Mouse (Mus musculus): ENCODE results near the gene Clip2. TPM values are rescaled to one million over a fixed set of nuclear protein-coding genes. Genes with fewer than 3 reads are reported as not detected.

Gene Clip2
- polyA plus RNA-seq, 1 experiment from 2014 or later = 1.4 TPM

DNA sequence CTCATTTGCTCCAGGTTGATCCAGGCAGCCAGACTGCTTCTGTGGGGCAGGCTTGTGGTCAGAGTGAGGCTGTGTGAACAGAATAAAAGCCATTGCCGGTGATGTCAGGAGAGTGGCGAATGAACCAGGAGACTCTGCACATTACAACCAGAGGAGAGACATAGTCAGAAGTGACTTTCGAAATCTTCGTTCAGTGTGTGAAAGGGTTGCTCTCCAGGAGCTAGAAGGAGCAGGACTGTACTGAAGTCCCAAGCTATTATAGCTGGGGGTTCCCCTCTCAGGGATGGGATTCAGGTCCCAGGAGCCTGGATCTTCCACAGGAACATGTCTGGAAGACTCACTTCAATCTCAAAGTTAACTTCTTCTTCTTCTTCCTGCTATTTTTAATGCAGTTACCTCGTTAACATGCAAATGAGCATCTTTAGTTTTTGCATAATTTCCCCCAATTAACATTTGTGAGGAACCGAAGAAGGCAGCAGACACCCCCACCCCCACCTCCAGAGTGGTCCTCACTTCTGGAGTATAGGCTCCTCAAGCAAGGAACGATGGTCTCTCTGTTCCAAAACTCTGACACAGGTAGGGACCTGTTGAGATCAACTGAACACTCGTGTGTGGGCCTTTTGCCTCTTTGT, 81.6 kb downstream of the Clip2 start:
- Histone ChIP-seq H3K4me1 (ENCODE audit: control insufficient read depth, insufficient read depth, low read length) (no peaks in the 10 kb centered on the region), H3K4me2 (ENCODE audit: low read depth, low read length) (no peak overlapping the region), H3K27ac (ENCODE audit: low read length) (no peak overlapping the region), H3K27me3 (ENCODE audit: control insufficient read depth, insufficient read depth, low read length) (no peaks in the 10 kb centered on the region), H3K9ac (ENCODE audit: low read length) (no peak overlapping the region), H3K36me3 (ENCODE audit: control insufficient read depth, insufficient read depth) (no peaks in the 10 kb centered on the region), H3K4me3 (ENCODE audit: low read length) (no peak overlapping the region), H3K9me3 (replicated peaks; ENCODE audit: control insufficient read depth, low read length) (peaks cover 4% of the 10 kb centered on the region; the same call in 1 of the 2 replicates)
- 82% methylated on average over 8 of the region's 8 CpGs for WGBS
- ATAC-seq (replicated peaks; ENCODE audit: extremely low read depth, insufficient read depth, low FRiP score) = no peak

- H3K4me3 ChIP-seq (ENCODE audit: low read length) = no peak overlapping the region
- H3K9ac ChIP-seq (ENCODE audit: low read length) = no peak overlapping the region
- ATAC-seq (replicated peaks; ENCODE audit: extremely low read depth, insufficient read depth, low FRiP score) = no peak
Measured at GRCm38 (mm10) chr5:134469559-134470150, 82.6 kb downstream of the Clip2 start.

GRCm38 (mm10) chr5:134468158-134468765, 84.0 kb downstream of the Clip2 start:
- 62% methylated on average over 10 of the region's 10 CpGs for whole genome bisulfite sequencing
- Histone ChIP-seq H3K9me3 (replicated peaks; ENCODE audit: control insufficient read depth, low read length) (no peaks in the 10 kb centered on the region), H3K9ac (ENCODE audit: low read length) (no peak overlapping the region), H3K4me2 (ENCODE audit: low read depth, low read length) (no peak overlapping the region), H3K27me3 (ENCODE audit: control insufficient read depth, insufficient read depth, low read length) (no peaks in the 10 kb centered on the region), H3K36me3 (ENCODE audit: control insufficient read depth, insufficient read depth) (no peaks in the 10 kb centered on the region), H3K4me1 (ENCODE audit: control insufficient read depth, insufficient read depth, low read length) (no peaks in the 10 kb centered on the region), H3K4me3 (ENCODE audit: low read length) (no peak overlapping the region), H3K27ac (ENCODE audit: low read length) (no peak overlapping the region)
- no peak for ATAC-seq (replicated peaks; ENCODE audit: extremely low read depth, insufficient read depth, low FRiP score)

More at GRCm38 (mm10) chr5:134469559-134470150, 82.6 kb downstream of the Clip2 start:
- Histone ChIP-seq H3K4me2 (ENCODE audit: low read depth, low read length) (no peak overlapping the region), H3K36me3 (ENCODE audit: control insufficient read depth, insufficient read depth) (no peaks in the 10 kb centered on the region), H3K27ac (ENCODE audit: low read length) (no peak overlapping the region), H3K27me3 (ENCODE audit: control insufficient read depth, insufficient read depth, low read length) (no peaks in the 10 kb centered on the region), H3K4me1 (ENCODE audit: control insufficient read depth, insufficient read depth, low read length) (no peaks in the 10 kb centered on the region), H3K9me3 (replicated peaks; ENCODE audit: control insufficient read depth, low read length) (no peaks in the 10 kb centered on the region)
- 82% methylated on average over 7 of the region's 7 CpGs for WGBS

DNA sequence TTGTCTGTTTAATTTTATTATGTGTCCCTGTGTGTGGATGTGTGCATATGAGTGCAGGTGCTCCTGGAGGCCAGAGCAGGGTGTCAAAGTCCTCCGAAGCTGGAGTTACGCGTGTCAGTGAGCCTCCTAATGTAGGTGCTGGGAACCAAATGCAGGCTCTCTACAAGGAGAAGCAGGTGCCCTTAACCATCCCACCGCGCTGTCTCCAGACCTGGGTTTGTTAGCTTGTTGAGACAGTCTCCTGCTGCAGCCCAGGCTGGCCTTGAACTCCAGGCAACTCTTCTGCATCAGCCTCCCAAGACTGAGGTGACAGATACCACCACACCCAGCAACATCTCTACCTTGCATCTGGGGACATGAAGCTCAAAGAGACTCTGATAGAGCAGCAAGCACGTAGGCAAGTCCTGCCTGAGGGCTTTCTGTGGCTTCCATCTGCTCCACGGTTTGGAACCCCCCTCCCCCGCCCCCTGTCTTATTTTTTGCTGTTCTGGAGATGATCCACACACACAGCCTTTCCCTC, 85.1 kb downstream of the Clip2 start:
- Histone ChIP-seq H3K27ac (ENCODE audit: low read length) (no peak overlapping the region), H3K9ac (ENCODE audit: low read length) (no peak overlapping the region), H3K4me3 (ENCODE audit: low read length) (no peak overlapping the region), H3K27me3 (ENCODE audit: control insufficient read depth, insufficient read depth, low read length) (no peaks in the 10 kb centered on the region), H3K36me3 (ENCODE audit: control insufficient read depth, insufficient read depth) (no peaks in the 10 kb centered on the region), H3K9me3 (replicated peaks; ENCODE audit: control insufficient read depth, low read length) (no peaks in the 10 kb centered on the region), H3K4me1 (ENCODE audit: control insufficient read depth, insufficient read depth, low read length) (no peaks in the 10 kb centered on the region), H3K4me2 (ENCODE audit: low read depth, low read length) (no peak overlapping the region)
- WGBS = 59% methylated on average over 8 of the region's 8 CpGs
- no peak for ATAC-seq (replicated peaks; ENCODE audit: extremely low read depth, insufficient read depth, low FRiP score)

GRCm38 (mm10) chr5:134466296-134467029, 85.8 kb downstream of the Clip2 start:
- Histone ChIP-seq H3K4me3 (ENCODE audit: low read length) (no peak overlapping the region), H3K4me1 (ENCODE audit: control insufficient read depth, insufficient read depth, low read length) (no peaks in the 10 kb centered on the region), H3K9ac (ENCODE audit: low read length) (no peak overlapping the region), H3K9me3 (replicated peaks; ENCODE audit: control insufficient read depth, low read length) (no peaks in the 10 kb centered on the region), H3K27me3 (ENCODE audit: control insufficient read depth, insufficient read depth, low read length) (no peaks in the 10 kb centered on the region), H3K36me3 (ENCODE audit: control insufficient read depth, insufficient read depth) (no peaks in the 10 kb centered on the region), H3K4me2 (ENCODE audit: low read depth, low read length) (no peak overlapping the region), H3K27ac (ENCODE audit: low read length) (no peak overlapping the region)
- no peak for ATAC-seq (replicated peaks; ENCODE audit: extremely low read depth, insufficient read depth, low FRiP score)
- WGBS = 49% methylated on average over 21 of the region's 21 CpGs

GRCm38 (mm10) chr5:134465197-134465596, 87.0 kb downstream of the Clip2 start:
- no peaks in the 10 kb centered on the region for H3K36me3 ChIP-seq (ENCODE audit: control insufficient read depth, insufficient read depth)
- ATAC-seq (replicated peaks; ENCODE audit: extremely low read depth, insufficient read depth, low FRiP score) = no peak
- H3K4me3 ChIP-seq (ENCODE audit: low read length) = no peak overlapping the region
- WGBS = 78% methylated on average over 1 of the region's 1 CpGs
- no peak overlapping the region for H3K9ac ChIP-seq (ENCODE audit: low read length)
- H3K4me2 ChIP-seq (ENCODE audit: low read depth, low read length) = no peak overlapping the region
- H3K9me3 ChIP-seq (replicated peaks; ENCODE audit: control insufficient read depth, low read length) = no peaks in the 10 kb centered on the region
- no peaks in the 10 kb centered on the region for H3K27me3 ChIP-seq (ENCODE audit: control insufficient read depth, insufficient read depth, low read length)
- no peaks in the 10 kb centered on the region for H3K4me1 ChIP-seq (ENCODE audit: control insufficient read depth, insufficient read depth, low read length)
- no peak overlapping the region for H3K27ac ChIP-seq (ENCODE audit: low read length)

- Histone ChIP-seq H3K4me2 (ENCODE audit: low read depth, low read length) (no peak overlapping the region), H3K4me3 (ENCODE audit: low read length) (no peak overlapping the region), H3K36me3 (ENCODE audit: control insufficient read depth, insufficient read depth) (no peaks in the 10 kb centered on the region), H3K27ac (ENCODE audit: low read length) (no peak overlapping the region), H3K27me3 (ENCODE audit: control insufficient read depth, insufficient read depth, low read length) (no peaks in the 10 kb centered on the region), H3K9me3 (replicated peaks; ENCODE audit: control insufficient read depth, low read length) (no peaks in the 10 kb centered on the region), H3K9ac (ENCODE audit: low read length) (no peak overlapping the region), H3K4me1 (ENCODE audit: control insufficient read depth, insufficient read depth, low read length) (no peaks in the 10 kb centered on the region)
- ATAC-seq (replicated peaks; ENCODE audit: extremely low read depth, insufficient read depth, low FRiP score) = no peak
- 77% methylated on average over 5 of the region's 5 CpGs for WGBS
Measured at GRCm38 (mm10) chr5:134464225-134464624, 88.0 kb downstream of the Clip2 start.

DNA sequence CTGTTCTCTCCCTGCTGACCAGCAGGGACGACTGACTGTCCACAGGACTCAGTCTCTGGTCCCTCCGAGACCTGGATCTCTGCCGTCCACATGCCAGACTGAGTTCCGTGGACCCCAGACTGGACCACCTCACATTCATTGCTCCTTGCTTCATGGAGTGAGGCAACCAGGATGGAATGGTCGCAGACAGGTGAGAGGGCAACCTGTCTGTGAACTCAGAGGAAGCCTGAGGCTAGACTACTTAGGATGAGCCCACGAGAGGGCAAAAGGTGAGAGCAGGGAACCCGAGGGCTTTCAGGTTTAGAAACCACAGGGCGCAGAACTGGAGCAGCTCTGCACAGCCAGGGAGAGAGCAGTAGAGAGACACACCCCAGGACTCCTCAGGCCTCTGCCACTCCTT, 89.5 kb downstream of the Clip2 start:
- H3K27me3 ChIP-seq (ENCODE audit: control insufficient read depth, insufficient read depth, low read length) = no peaks in the 10 kb centered on the region
- no peaks in the 10 kb centered on the region for H3K9me3 ChIP-seq (replicated peaks; ENCODE audit: control insufficient read depth, low read length)
- H3K4me2 ChIP-seq (ENCODE audit: low read depth, low read length) = no peak overlapping the region
- no peak overlapping the region for H3K4me3 ChIP-seq (ENCODE audit: low read length)
- H3K27ac ChIP-seq (ENCODE audit: low read length) = no peak overlapping the region
- no peak for ATAC-seq (replicated peaks; ENCODE audit: extremely low read depth, insufficient read depth, low FRiP score)
- no peak overlapping the region for H3K9ac ChIP-seq (ENCODE audit: low read length)
- no peaks in the 10 kb centered on the region for H3K4me1 ChIP-seq (ENCODE audit: control insufficient read depth, insufficient read depth, low read length)
- no peaks in the 10 kb centered on the region for H3K36me3 ChIP-seq (ENCODE audit: control insufficient read depth, insufficient read depth)
- 76% methylated on average over 8 of the region's 8 CpGs for WGBS

DNA sequence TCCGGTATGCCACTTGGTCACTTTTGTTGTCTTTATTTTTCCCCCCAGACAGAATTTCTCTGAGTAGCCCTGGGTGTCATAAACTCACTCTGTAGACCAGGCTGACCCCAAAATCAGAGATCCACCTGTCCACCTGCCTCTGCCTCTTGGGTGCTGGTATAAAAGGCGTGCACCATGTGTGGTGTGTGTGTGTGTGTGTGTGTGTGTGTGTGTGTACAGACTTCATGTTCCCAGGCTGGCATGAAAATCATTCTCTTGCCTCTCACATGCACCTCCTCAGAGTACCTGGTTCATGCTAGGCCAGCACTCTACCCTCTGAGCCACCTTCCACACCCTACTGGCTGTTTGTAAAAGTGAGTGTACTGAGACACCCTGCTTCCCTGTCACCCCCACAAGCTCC, 89.9 kb downstream of the Clip2 start:
- no peaks in the 10 kb centered on the region for H3K36me3 ChIP-seq (ENCODE audit: control insufficient read depth, insufficient read depth)
- no peaks in the 10 kb centered on the region for H3K4me1 ChIP-seq (ENCODE audit: control insufficient read depth, insufficient read depth, low read length)
- H3K27ac ChIP-seq (ENCODE audit: low read length) = no peak overlapping the region
- H3K9ac ChIP-seq (ENCODE audit: low read length) = no peak overlapping the region
- ATAC-seq (replicated peaks; ENCODE audit: extremely low read depth, insufficient read depth, low FRiP score) = no peak
- WGBS = 80% methylated on average over 2 of the region's 2 CpGs
- no peak overlapping the region for H3K4me2 ChIP-seq (ENCODE audit: low read depth, low read length)
- no peak overlapping the region for H3K4me3 ChIP-seq (ENCODE audit: low read length)
- no peaks in the 10 kb centered on the region for H3K27me3 ChIP-seq (ENCODE audit: control insufficient read depth, insufficient read depth, low read length)
- no peaks in the 10 kb centered on the region for H3K9me3 ChIP-seq (replicated peaks; ENCODE audit: control insufficient read depth, low read length)
